Comparison of ENCODE assay signal across 9 mouse cellular contexts in the genomic region with DNA sequence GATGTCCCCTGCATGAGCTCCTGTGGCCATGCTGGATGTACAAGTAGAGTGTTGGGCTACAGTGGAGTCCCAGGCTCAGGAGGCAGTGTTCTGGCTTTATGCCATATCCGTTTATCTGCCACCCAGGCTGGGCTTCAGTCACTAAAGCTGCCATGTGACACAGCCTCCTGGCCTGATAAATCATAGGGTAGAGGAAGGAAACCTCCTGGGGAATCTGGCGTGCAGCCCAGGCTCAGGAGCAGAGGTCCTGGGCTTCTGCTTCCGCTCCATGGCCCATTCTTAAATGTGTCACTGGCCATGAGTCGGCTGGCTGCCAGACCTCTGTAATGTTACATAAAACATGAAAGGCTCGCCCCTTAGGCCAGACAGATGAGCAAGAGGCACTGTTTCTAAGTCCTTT. TPM values are rescaled to one million over a fixed set of nuclear protein-coding genes. Genes with fewer than 3 reads are reported as not detected.
DNase-seq lines count a peak whose midpoint lies in the region; ATAC-seq lines count a peak whose summit lies in the region.
"Had no signal": no experiment of that assay in that cellular context is flagged by ENCODE, and none has a peak within 500 bp of the region (broad histone marks: within the 10 kb centered on the region; RNA-seq: fewer than 3 reads in every experiment).

No protein-coding gene starts in this region.

- peaks cover 39% of the 10 kb centered on the region for H3K4me1 ChIP-seq in heart, embryonic 13.5 days
- H3K4me1 ChIP-seq in lung, embryonic 15.5 days = peaks cover 44% of the 10 kb centered on the region
- H3K4me1 ChIP-seq: liver, embryonic 13.5 days had no signal

- no peak overlapping the region for H3K9ac ChIP-seq in heart, embryonic 13.5 days
- no peak overlapping the region for H3K9ac ChIP-seq in lung, embryonic 15.5 days
- H3K9ac ChIP-seq: liver, embryonic 13.5 days had no signal

- H3K27me3 ChIP-seq in heart, embryonic 13.5 days (replicated peaks) = peaks cover 17% of the 10 kb centered on the region; the same call in 1 of the 2 replicates
- no peaks in the 10 kb centered on the region for H3K27me3 ChIP-seq in lung, embryonic 15.5 days
- H3K27me3 ChIP-seq: liver, embryonic 13.5 days had no signal

- DNase-seq in layer of hippocampus, adult 11-12 months (ENCODE audit: low spot score) = peak; percentile 70
- no peak for DNase-seq in layer of hippocampus, adult 9-10 months (ENCODE audit: low spot score)
- DNase-seq in cerebellum, postnatal 36 days = peak; percentile 94 to 95
- peak; percentile 98 for DNase-seq in kidney, postnatal 14 days
- peak; percentile 87 to 89 for DNase-seq in right cerebral cortex, postnatal 10 days (ENCODE audit: low spot score in 2 of 2)
- DNase-seq: liver, embryonic 13.5 days had no signal

- peak; percentile 64; the same call in 1 of the 2 replicates for ATAC-seq in heart, embryonic 13.5 days (ENCODE audit: extremely low read depth, insufficient number of reproducible peaks, low FRiP score, low TSS enrichment)
- ATAC-seq in lung, embryonic 15.5 days (ENCODE audit: borderline replicate concordance, extremely low read depth, low FRiP score, low TSS enrichment) = peak; percentile 83
- ATAC-seq in activated CD4-positive, CD25-positive, alpha-beta regulatory T cell, adult 4 months = no peak

- peak overlapping the region; percentile 81 for H3K27ac ChIP-seq in heart, embryonic 13.5 days (replicated peaks)
- peak overlapping the region; percentile 85 for H3K27ac ChIP-seq in lung, embryonic 15.5 days
- H3K27ac ChIP-seq: liver, embryonic 13.5 days had no signal

- no peak overlapping the region for H3K4me3 ChIP-seq in heart, embryonic 13.5 days
- no peak overlapping the region for H3K4me3 ChIP-seq in lung, embryonic 15.5 days
- H3K4me3 ChIP-seq: liver, embryonic 13.5 days had no signal

- H3K4me2 ChIP-seq in heart, embryonic 13.5 days = peak overlapping the region; percentile 10; the same call in 1 of the 2 replicates
- H3K4me2 ChIP-seq in lung, embryonic 15.5 days = no peak overlapping the region
- H3K4me2 ChIP-seq: liver, embryonic 13.5 days had no signal

- 13% methylated on average over 5 of the region's 5 CpGs for whole genome bisulfite sequencing in heart, embryonic 13.5 days
- WGBS in lung, embryonic 15.5 days = 22% methylated on average over 5 of the region's 5 CpGs

- no peaks in the 10 kb centered on the region for H3K36me3 ChIP-seq in heart, embryonic 13.5 days
- no peaks in the 10 kb centered on the region for H3K36me3 ChIP-seq in lung, embryonic 15.5 days
- H3K36me3 ChIP-seq: liver, embryonic 13.5 days had no signal

- H3K9me3 ChIP-seq in heart, embryonic 13.5 days = peaks cover 11% of the 10 kb centered on the region; the same call in 1 of the 2 replicates
- H3K9me3 ChIP-seq in lung, embryonic 15.5 days = no peaks in the 10 kb centered on the region
- H3K9me3 ChIP-seq: liver, embryonic 13.5 days had no signal

RNA-seq across cellular contexts. Expression of a gene that starts 31.3 kb away (rescaled TPM):
- polyA plus RNA-seq in heart, embryonic 13.5 days (2015; fragmentation: Nextera tagmentation; extraction: Ambion mirVana) = not detected in 2 replicates
- polyA plus RNA-seq in lung, embryonic 15.5 days (2015; fragmentation: Nextera tagmentation; extraction: Ambion mirVana) = not detected in 2 replicates
- polyA plus RNA-seq in activated CD4-positive, CD25-positive, alpha-beta regulatory T cell, adult 4 months (2017; shearing (Covaris generic)) = not detected
- polyA plus RNA-seq: liver, embryonic 13.5 days had no signal

RNA-seq across cellular contexts. Expression of a gene that starts 36.7 kb away (rescaled TPM):
- polyA plus RNA-seq in heart, embryonic 13.5 days (2015; fragmentation: Nextera tagmentation; extraction: Ambion mirVana) = 101 and 110 TPM in 2 replicates
- polyA plus RNA-seq in lung, embryonic 15.5 days (2015; fragmentation: Nextera tagmentation; extraction: Ambion mirVana) = 74.8 and 85.7 TPM in 2 replicates
- polyA plus RNA-seq in activated CD4-positive, CD25-positive, alpha-beta regulatory T cell, adult 4 months (2017; shearing (Covaris generic)) = not detected

Comparison
In these comparisons a context has a peak if more than half of its experiments do, and no peak if none do; other contexts are left out.
1. RNA of a gene that starts 36.7 kb away (polyA plus RNA-seq): 101 to 110 TPM in heart, embryonic 13.5 days and 74.8 to 85.7 TPM in lung, embryonic 15.5 days; not detected in activated CD4-positive, CD25-positive, alpha-beta regulatory T cell, adult 4 months; every median in the first group is over 10 times any median in the second.